Mouse (Mus musculus): Measurements from ENCODE around the gene Crocc2. TPM values are rescaled to one million over a fixed set of nuclear protein-coding genes. Genes with fewer than 3 reads are reported as not detected.
A peak's percentile ranks its signal among the peaks of the same experiment; 100 is the strongest.

Crocc2 gene
- total RNA-seq, 2 experiments from 2014 or later: not detected

GRCm38 (mm10) chr1:93211549-93212220, 43.2 kb downstream of the Crocc2 start:
- peak in 1 of 2 experiments; percentile 32 for DNase-seq
- intact Hi-C loops (cut with DNase I): no loop called here

- no peak for DNase-seq
- intact Hi-C loops (cut with DNase I): no loop called here
Observed at GRCm38 (mm10) chr1:93212441-93212840, 43.9 kb downstream of the Crocc2 start.

GRCm38 (mm10) chr1:93214612-93215011, 46.1 kb downstream of the Crocc2 start:
- intact Hi-C loops (cut with DNase I): no loop called here

GRCm38 (mm10) chr1:93216839-93217497, 48.4 kb downstream of the Crocc2 start:
- intact Hi-C loops (cut with DNase I): no loop called here
- no peak for DNase-seq

More at GRCm38 (mm10) chr1:93214612-93215011, 46.1 kb downstream of the Crocc2 start:
- no peak for DNase-seq

- DNase-seq: no peak
- intact Hi-C loops (cut with DNase I): no loop called here
Observed at GRCm38 (mm10) chr1:93217530-93217929, 49.0 kb downstream of the Crocc2 start.

GRCm38 (mm10) chr1:93220776-93221175, 52.3 kb downstream of the Crocc2 start:
- intact Hi-C loops (cut with DNase I): no loop called here
- no peak for DNase-seq

- intact Hi-C loops (cut with DNase I): no loop called here
- DNase-seq: peak in 1 of 2 experiments; percentile 24
Observed at GRCm38 (mm10) chr1:93223972-93224371, 55.4 kb downstream of the Crocc2 start.

- intact Hi-C loops (cut with DNase I): no loop called here
- DNase-seq: no peak
Observed at GRCm38 (mm10) chr1:93225226-93225625, 56.7 kb downstream of the Crocc2 start.

- intact Hi-C loops (cut with DNase I): no loop called here
Observed at GRCm38 (mm10) chr1:93225731-93226520, 57.4 kb downstream of the Crocc2 start.

GRCm38 (mm10) chr1:93227303-93227975, 58.9 kb downstream of the Crocc2 start:
- intact Hi-C loops (cut with DNase I): no loop called here
- peak; percentile 40 to 64 for DNase-seq

More at GRCm38 (mm10) chr1:93225731-93226520, 57.4 kb downstream of the Crocc2 start:
- DNase-seq: no peak

GRCm38 (mm10) chr1:93227976-93228365, 59.4 kb downstream of the Crocc2 start:
- intact Hi-C loops (cut with DNase I): no loop called here
- DNase-seq: no peak

- intact Hi-C loops (cut with DNase I): no loop called here
- peak in 1 of 2 experiments; percentile 45 for DNase-seq
Observed at GRCm38 (mm10) chr1:93229221-93229620, 60.7 kb downstream of the Crocc2 start.

GRCm38 (mm10) chr1:93229626-93230025, 61.1 kb downstream of the Crocc2 start:
- DNase-seq: no peak
- intact Hi-C loops (cut with DNase I): no loop called here

GRCm38 (mm10) chr1:93235576-93236544, 67.3 kb downstream of the Crocc2 start, which contains the start of gene Sned1:
TSS of gene Sned1 (plus strand) at chr1:93235841.
- DNase-seq: peak; percentile 91 to 93
- intact Hi-C loops (cut with DNase I): no loop called here

GRCm38 (mm10) chr1:93236545-93236924, 68.0 kb downstream of the Crocc2 start:
- intact Hi-C loops (cut with DNase I): no loop called here
- DNase-seq: no peak

GRCm38 (mm10) chr1:93237676-93238075, 69.2 kb downstream of the Crocc2 start:
- no peak for DNase-seq
- intact Hi-C loops (cut with DNase I): no loop called here

GRCm38 (mm10) chr1:93238201-93238600, 69.7 kb downstream of the Crocc2 start:
- intact Hi-C loops (cut with DNase I): no loop called here
- DNase-seq: no peak

- DNase-seq: no peak
- intact Hi-C loops (cut with DNase I): no loop called here
Observed at GRCm38 (mm10) chr1:93245936-93246335, 77.4 kb downstream of the Crocc2 start.

- DNase-seq: no peak
- intact Hi-C loops (cut with DNase I): no loop called here
Observed at GRCm38 (mm10) chr1:93252586-93252985, 84.1 kb downstream of the Crocc2 start.

Data from gastrocnemius, postnatal 36 days (tissue).